ENCODE assay signal across 13 mouse cellular contexts in genomic region chr5:35141316-35141715, GRCm38 (mm10). TPM values are rescaled to one million over a fixed set of nuclear protein-coding genes. Genes with fewer than 3 reads are reported as not detected.
DNase-seq lines count a peak whose midpoint lies in the region; ATAC-seq and TF ChIP-seq lines count a peak whose summit lies in the region.
"Had no signal": no experiment of that assay in that cellular context is flagged by ENCODE, and none has a peak within 500 bp of the region (broad histone marks: within the 10 kb centered on the region; RNA-seq: fewer than 3 reads in every experiment).

No protein-coding gene starts in this region.

- H3K36me3 ChIP-seq in limb, embryonic 13.5 days, result no peaks in the 10 kb centered on the region
- H3K36me3 ChIP-seq in limb, embryonic 10.5 days, result no peaks in the 10 kb centered on the region
- H3K36me3 ChIP-seq in midbrain, embryonic 16.5 days (ENCODE audit: control insufficient read depth, insufficient read depth, low read length), result no peaks in the 10 kb centered on the region
- no peaks in the 10 kb centered on the region for H3K36me3 ChIP-seq in kidney, adult 2 months (ENCODE audit: control insufficient read depth, insufficient read depth, low read length)
- H3K36me3 ChIP-seq: heart, embryonic 15.5 days; neural tube, embryonic 12.5 days had no signal

- H3K4me1 ChIP-seq in limb, embryonic 13.5 days, result 0 out of 2 replicates have a peak, but pooled peaks cover 3% of the 10 kb centered on the region
- 0 out of 2 replicates have a peak, but pooled peaks cover 7% of the 10 kb centered on the region for H3K4me1 ChIP-seq in limb, embryonic 10.5 days
- 0 out of 2 replicates have a peak, but pooled peaks cover 2% of the 10 kb centered on the region for H3K4me1 ChIP-seq in midbrain, embryonic 16.5 days (ENCODE audit: control insufficient read depth, insufficient read depth, low read length)
- H3K4me1 ChIP-seq in kidney, adult 2 months (ENCODE audit: control insufficient read depth, insufficient read depth, low read length), result no peaks in the 10 kb centered on the region

- WGBS in limb, embryonic 13.5 days, result 37% methylated on average over 3 of the region's 3 CpGs
- WGBS in limb, embryonic 10.5 days, result 52% methylated on average over 3 of the region's 3 CpGs
- 29% methylated on average over 3 of the region's 3 CpGs for WGBS in midbrain, embryonic 16.5 days
- WGBS in kidney, adult 2 months, result 50% methylated on average over 3 of the region's 3 CpGs

- no peak overlapping the region for H3K4me3 ChIP-seq in limb, embryonic 13.5 days
- no peak overlapping the region for H3K4me3 ChIP-seq in limb, embryonic 10.5 days
- no peak overlapping the region for H3K4me3 ChIP-seq in midbrain, embryonic 16.5 days (ENCODE audit: low read depth, low read length)
- no peak overlapping the region for H3K4me3 ChIP-seq in kidney, adult 2 months (ENCODE audit: insufficient read depth, low read depth, low read length)
- H3K4me3 ChIP-seq: heart, embryonic 15.5 days; neural tube, embryonic 12.5 days had no signal

- TF ChIP-seq CTCF in kidney, adult 2 months (conservative IDR thresholded peaks at IDR 0.05; ENCODE audit: insufficient read depth, insufficient read length, low read depth, low read length), result no peak

- TF ChIP-seq POLR2A in kidney, adult 2 months (IDR thresholded peaks at IDR 0.05; ENCODE audit: low read depth, low read length), result no peak

- no peak overlapping the region for H3K4me2 ChIP-seq in limb, embryonic 13.5 days (replicated peaks)
- no peak overlapping the region for H3K4me2 ChIP-seq in midbrain, embryonic 16.5 days (ENCODE audit: low read length)
- H3K4me2 ChIP-seq: heart, embryonic 15.5 days; neural tube, embryonic 12.5 days had no signal

- DNase-seq in limb, embryonic 10.5 days (ENCODE audit: low spot score), result no peak
- DNase-seq in cerebellum, postnatal 25 days, result peak; percentile 68 to 69
- DNase-seq in frontal cortex, postnatal 36 days (ENCODE audit: low spot score in 2 of 2), result peak; percentile 66 to 79
- peak; percentile 42 to 83 for DNase-seq in left cerebral cortex, adult 9 months (ENCODE audit: low spot score in 2 of 2)
- no peak for DNase-seq in embryo, embryonic 10.5 days (ENCODE audit: low spot score)
- no peak for DNase-seq in kidney, adult 2 months
- DNase-seq: kidney, adult 11 months; liver, postnatal 0 days had no signal

- H3K9ac ChIP-seq in limb, embryonic 13.5 days, result 0 out of 2 replicates have a peak overlapping the region, but pooled peaks have one; percentile 14
- H3K9ac ChIP-seq in midbrain, embryonic 16.5 days (ENCODE audit: low read depth, low read length), result no peak overlapping the region
- H3K9ac ChIP-seq: heart, embryonic 15.5 days; liver, postnatal 0 days; neural tube, embryonic 12.5 days had no signal

- H3K9me3 ChIP-seq in limb, embryonic 13.5 days, result no peaks in the 10 kb centered on the region
- no peaks in the 10 kb centered on the region for H3K9me3 ChIP-seq in limb, embryonic 10.5 days (replicated peaks)
- no peaks in the 10 kb centered on the region for H3K9me3 ChIP-seq in midbrain, embryonic 16.5 days (replicated peaks; ENCODE audit: control insufficient read depth, low read length, poor library complexity, severe bottlenecking)
- H3K9me3 ChIP-seq: heart, embryonic 15.5 days; neural tube, embryonic 12.5 days had no signal

- no peaks in the 10 kb centered on the region; the same call in 1 of the 2 replicates for H3K27me3 ChIP-seq in limb, embryonic 13.5 days
- H3K27me3 ChIP-seq in limb, embryonic 10.5 days (ENCODE audit: low read depth, poor library complexity, severe bottlenecking), result no peaks in the 10 kb centered on the region
- no peaks in the 10 kb centered on the region for H3K27me3 ChIP-seq in midbrain, embryonic 16.5 days (ENCODE audit: control insufficient read depth, insufficient read depth, low read depth, low read length)
- H3K27me3 ChIP-seq in kidney, adult 2 months (replicated peaks; ENCODE audit: control insufficient read depth, insufficient read depth, low read length), result no peaks in the 10 kb centered on the region
- H3K27me3 ChIP-seq: heart, embryonic 15.5 days; neural tube, embryonic 12.5 days had no signal

- H3K27ac ChIP-seq in limb, embryonic 13.5 days, result no peak overlapping the region
- H3K27ac ChIP-seq in limb, embryonic 10.5 days, result no peak overlapping the region
- H3K27ac ChIP-seq in midbrain, embryonic 16.5 days (ENCODE audit: low read length), result no peak overlapping the region
- H3K27ac ChIP-seq in kidney, adult 2 months (ENCODE audit: insufficient read depth, low read depth, low read length), result no peak overlapping the region
- H3K27ac ChIP-seq: heart, embryonic 15.5 days; neural tube, embryonic 12.5 days; stomach, postnatal 0 days had no signal

- ATAC-seq in limb, embryonic 13.5 days (ENCODE audit: low FRiP score, low read depth), result no peak
- ATAC-seq in midbrain, embryonic 16.5 days, result no peak
- ATAC-seq: liver, postnatal 0 days had no signal

RNA-seq across cellular contexts. Expression of gene Lrpap1, which starts 35.8 kb away (rescaled TPM):
- 112 and 120 TPM in 2 replicates for polyA plus RNA-seq in limb, embryonic 13.5 days (2015; fragmentation: Nextera tagmentation; extraction: Ambion mirVana)
- polyA plus RNA-seq in limb, embryonic 10.5 days (2016; fragmentation: Nextera tagmentation; extraction: Ambion mirVana), result 54.6 and 58.5 TPM in 2 replicates
- polyA plus RNA-seq in midbrain, embryonic 16.5 days (2015; fragmentation: Nextera tagmentation; extraction: Ambion mirVana), result 133 and 141 TPM in 2 replicates
- 281 and 314 TPM in 2 replicates for polyA plus RNA-seq in kidney, adult 2 months (2012; rRNA removed)

Comparison
In these comparisons a context has a peak if more than half of its experiments do, and no peak if none do; other contexts are left out.
1. DNase-seq: peak in cerebellum, postnatal 25 days (2 of 2), frontal cortex, postnatal 36 days (2 of 2) and left cerebral cortex, adult 9 months (2 of 2); none in limb, embryonic 10.5 days (single experiment), embryo, embryonic 10.5 days (single experiment) and kidney, adult 2 months (single experiment).